Mouse (Mus musculus): Measurements from ENCODE around the gene Eif3l.
A peak's percentile ranks its signal among the peaks of the same experiment; 100 is the strongest.

The Eif3l gene

GRCm38 (mm10) chr15:79093083-79093839, 18.3 kb downstream of the Eif3l start:
- no peak for DNase-seq (ENCODE audit: low read depth, low spot score)

GRCm38 (mm10) chr15:79095483-79095882, 20.5 kb downstream of the Eif3l start:
- DNase-seq (ENCODE audit: low read depth, low spot score): no peak

GRCm38 (mm10) chr15:79096556-79096955, 21.6 kb downstream of the Eif3l start:
- DNase-seq (ENCODE audit: low read depth, low spot score): no peak

- no peak for DNase-seq (ENCODE audit: low read depth, low spot score)
Measured at GRCm38 (mm10) chr15:79097135-79097534, 22.2 kb downstream of the Eif3l start.

GRCm38 (mm10) chr15:79097611-79098025, 22.6 kb downstream of the Eif3l start:
- DNase-seq (ENCODE audit: low read depth, low spot score): no peak

GRCm38 (mm10) chr15:79098220-79098619, 23.2 kb downstream of the Eif3l start:
- no peak for DNase-seq (ENCODE audit: low read depth, low spot score)

- DNase-seq (ENCODE audit: low read depth, low spot score): no peak
Measured at GRCm38 (mm10) chr15:79098868-79099267, 23.9 kb downstream of the Eif3l start.

GRCm38 (mm10) chr15:79099456-79099855, 24.5 kb downstream of the Eif3l start:
- no peak for DNase-seq (ENCODE audit: low read depth, low spot score)

GRCm38 (mm10) chr15:79100391-79100790, 25.4 kb downstream of the Eif3l start:
- DNase-seq (ENCODE audit: low read depth, low spot score): no peak

- DNase-seq (ENCODE audit: low read depth, low spot score): no peak
Measured at GRCm38 (mm10) chr15:79101531-79101930, 26.6 kb downstream of the Eif3l start.

GRCm38 (mm10) chr15:79103264-79103663, 28.3 kb downstream of the Eif3l start:
- DNase-seq (ENCODE audit: low read depth, low spot score): no peak

GRCm38 (mm10) chr15:79105804-79106203, 30.8 kb downstream of the Eif3l start:
- no peak for DNase-seq (ENCODE audit: low read depth, low spot score)

- DNase-seq (ENCODE audit: low read depth, low spot score): peak; percentile 41
Measured at GRCm38 (mm10) chr15:79107966-79108365, 33.0 kb downstream of the Eif3l start.

- DNase-seq (ENCODE audit: low read depth, low spot score): peak; percentile 60
Measured at GRCm38 (mm10) chr15:79108421-79109320, 33.7 kb downstream of the Eif3l start, which contains the start of gene Micall1. Gene Micall1, plus strand, starts transcription at chr15:79108898.

GRCm38 (mm10) chr15:79109321-79109934, 34.4 kb downstream of the Eif3l start:
- no peak for DNase-seq (ENCODE audit: low read depth, low spot score)

- no peak for DNase-seq (ENCODE audit: low read depth, low spot score)
Measured at GRCm38 (mm10) chr15:79110031-79110430, 35.1 kb downstream of the Eif3l start.

- DNase-seq (ENCODE audit: low read depth, low spot score): no peak
Measured at GRCm38 (mm10) chr15:79110528-79110927, 35.5 kb downstream of the Eif3l start.

GRCm38 (mm10) chr15:79111774-79112173, 36.8 kb downstream of the Eif3l start:
- no peak for DNase-seq (ENCODE audit: low read depth, low spot score)

GRCm38 (mm10) chr15:79115276-79115675, 40.3 kb downstream of the Eif3l start:
- DNase-seq (ENCODE audit: low read depth, low spot score): no peak

GRCm38 (mm10) chr15:79119491-79119890, 44.5 kb downstream of the Eif3l start:
- no peak for DNase-seq (ENCODE audit: low read depth, low spot score)

- no peak for DNase-seq (ENCODE audit: low read depth, low spot score)
Measured at GRCm38 (mm10) chr15:79122119-79122518, 47.1 kb downstream of the Eif3l start.

GRCm38 (mm10) chr15:79122546-79122945, 47.6 kb downstream of the Eif3l start:
- DNase-seq (ENCODE audit: low read depth, low spot score): no peak

Data from mesoderm, embryonic 11.5 days (tissue).